Mouse (Mus musculus): ENCODE measurements at regions not wholly inside any gene's neighbourhood (a gene's known extent, or its start where the extent isn't known, plus 50 kb on each side); places are given as distances from the start of the nearest gene placed in this dataset.

DNA sequence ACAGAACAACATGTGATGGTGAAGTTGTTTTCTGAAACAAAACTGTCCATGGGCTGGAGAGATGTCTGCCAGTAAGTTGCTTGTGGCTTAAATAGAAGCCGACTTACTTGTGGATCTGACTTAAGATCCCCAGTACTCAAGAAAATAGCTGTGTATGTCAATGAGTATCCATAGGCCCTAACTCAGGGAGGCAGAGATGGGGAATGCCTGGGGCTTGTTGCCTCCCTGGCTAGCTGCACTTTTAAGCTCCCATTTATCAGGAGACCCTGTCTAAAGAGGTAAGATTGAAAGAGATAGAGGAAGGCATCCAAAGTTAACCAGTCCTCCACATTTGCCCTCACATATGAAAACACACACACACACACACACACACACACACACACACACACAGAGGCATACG lies 167.8 kb upstream of the Irx1 start:
- TF ChIP-seq CTCF (conservative IDR thresholded peaks at IDR 0.05; ENCODE audit: low read length): no peak
- TF ChIP-seq NANOG (IDR thresholded peaks at IDR 0.05; ENCODE audit: borderline replicate concordance, low read length): no peak
- TF ChIP-seq POU5F1 (IDR thresholded peaks at IDR 0.05; ENCODE audit: borderline replicate concordance, low read length): no peak
